Mouse (Mus musculus): ENCODE results near the gene Omg.

The Omg gene

DNA sequence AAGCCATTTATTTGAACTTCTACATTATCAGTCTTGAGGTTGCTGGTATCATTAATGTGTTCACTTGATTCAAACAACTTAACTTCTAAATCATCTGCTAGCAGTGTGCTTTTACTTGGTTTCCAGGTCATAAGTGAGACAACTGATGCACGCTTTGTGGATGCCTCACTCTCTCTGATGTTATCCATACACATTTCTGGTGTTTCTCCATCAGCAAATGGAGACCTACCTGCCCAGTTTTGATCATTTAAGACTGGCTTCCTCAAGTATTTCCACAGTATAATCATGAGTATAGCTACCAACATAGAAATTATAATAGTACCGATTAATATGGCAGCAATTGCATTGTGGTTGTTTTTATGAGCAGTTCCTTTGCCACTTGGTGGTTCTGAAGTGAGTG lies 11.9 kb upstream of the Omg start:
- DNase-seq (ENCODE audit: low spot score in 2 of 2), result no peak

DNA sequence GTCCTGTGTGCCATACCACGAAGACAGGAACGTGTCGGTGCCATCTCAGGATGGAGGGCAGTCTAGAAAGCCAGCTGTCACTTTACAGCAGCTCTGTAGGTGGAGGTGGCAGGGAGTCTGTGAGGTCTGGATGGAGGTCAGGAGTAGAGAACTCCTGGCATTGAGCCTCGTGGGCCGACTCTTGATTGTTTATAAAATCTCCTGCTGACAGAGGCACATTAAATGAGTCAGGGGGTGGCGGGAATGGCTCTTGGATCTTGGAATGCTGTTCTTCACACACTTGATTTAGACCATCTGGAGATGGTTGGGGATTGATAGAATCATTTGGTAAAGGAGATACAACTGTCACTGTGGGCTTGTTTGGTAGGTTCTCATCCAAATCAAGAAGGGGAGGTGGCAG lies 11.4 kb upstream of the Omg start:
- DNase-seq (ENCODE audit: low spot score in 2 of 2), result no peak

DNA sequence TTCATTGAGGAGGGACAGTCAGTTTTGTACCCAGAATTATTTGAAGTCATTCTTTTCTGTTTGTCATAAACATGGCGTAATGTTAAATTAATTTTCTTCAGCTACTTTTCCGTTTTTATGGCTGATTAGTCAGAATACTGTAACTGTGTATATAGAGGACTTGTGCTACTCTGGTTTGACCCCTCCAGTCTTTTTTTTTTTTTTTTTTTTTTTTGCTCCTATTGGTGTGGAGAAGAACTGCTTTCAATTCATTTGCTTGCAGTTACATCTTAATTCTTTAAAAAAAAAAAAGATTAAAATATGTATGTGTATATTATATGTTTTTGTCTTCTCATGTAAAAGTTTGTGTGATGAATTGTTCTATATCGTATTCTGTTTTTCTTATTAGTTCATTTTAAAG lies 8.1 kb upstream of the Omg start:
- DNase-seq (ENCODE audit: low spot score in 2 of 2), result no peak

- no peak for DNase-seq (ENCODE audit: low spot score in 2 of 2)
Measured at GRCm38 (mm10) chr11:79504506-79504905, 622 bp upstream of the Omg start.

GRCm38 (mm10) chr11:79502917-79503316 lies 967 bp downstream of the Omg start:
- DNase-seq (ENCODE audit: low spot score in 2 of 2), result no peak

- DNase-seq (ENCODE audit: low spot score in 2 of 2), result no peak
Measured at GRCm38 (mm10) chr11:79494976-79495800, 8.7 kb downstream of the Omg start.

DNA sequence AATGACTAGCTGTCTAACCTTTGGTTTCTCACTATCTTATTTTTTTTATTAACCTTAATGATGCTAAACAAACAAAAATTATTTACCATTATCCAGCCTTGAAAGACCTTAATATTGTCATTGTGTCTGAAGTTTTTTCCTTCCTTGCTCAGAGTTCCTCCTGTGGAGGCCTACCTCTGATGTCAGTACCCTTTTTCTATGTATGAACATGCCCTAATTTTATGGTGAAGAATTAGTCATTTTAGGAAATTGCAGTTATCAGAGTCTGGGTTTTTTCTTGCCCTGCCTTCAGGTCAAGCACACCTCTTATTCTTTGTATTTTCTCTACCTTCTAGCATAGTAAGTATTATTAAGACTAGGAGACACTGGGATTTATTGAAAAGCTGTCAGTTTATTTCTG lies 19.2 kb downstream of the Omg start:
- no peak for DNase-seq (ENCODE audit: low spot score in 2 of 2)

DNA sequence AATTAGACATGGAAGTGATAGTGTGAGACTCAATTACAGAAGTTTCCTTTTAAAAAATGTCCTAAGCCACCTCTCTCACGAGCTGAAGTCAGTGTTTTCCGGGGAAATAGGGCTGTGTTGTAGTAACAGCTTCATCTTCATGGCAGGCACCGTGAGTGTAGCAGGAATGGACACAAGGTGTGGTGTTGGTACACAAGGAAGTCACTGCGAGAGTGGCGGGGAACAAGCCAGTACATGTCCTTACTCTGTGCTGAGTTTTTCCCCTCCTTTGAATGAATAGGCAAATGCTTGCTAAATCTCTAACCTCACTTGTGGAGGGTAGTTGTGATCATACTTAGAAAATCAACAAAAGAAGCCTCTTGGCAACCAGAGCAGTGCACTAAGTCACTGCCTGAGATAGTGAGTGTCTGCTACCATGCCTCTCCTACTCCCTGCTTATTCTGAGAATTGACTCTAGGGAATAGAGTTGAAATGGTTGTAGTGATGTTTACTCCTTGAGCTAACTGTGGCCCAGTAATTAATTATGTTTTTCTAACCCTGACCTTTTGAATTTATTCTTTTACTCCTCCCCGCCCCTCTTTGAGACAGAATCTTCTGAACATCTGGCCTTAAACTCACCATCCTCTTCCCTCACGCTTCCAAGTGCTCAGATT lies 19.9 kb downstream of the Omg start:
- DNase-seq (ENCODE audit: low spot score in 2 of 2), result no peak

- DNase-seq (ENCODE audit: low spot score in 2 of 2), result no peak
Measured at GRCm38 (mm10) chr11:79483392-79483791, 20.5 kb downstream of the Omg start.

- DNase-seq (ENCODE audit: low spot score in 2 of 2), result no peak
Measured at GRCm38 (mm10) chr11:79468097-79468496, 35.8 kb downstream of the Omg start.

- DNase-seq (ENCODE audit: low spot score in 2 of 2), result no peak
Measured at GRCm38 (mm10) chr11:79460756-79461450, 43.0 kb downstream of the Omg start.

GRCm38 (mm10) chr11:79459846-79460245 lies 44.0 kb downstream of the Omg start:
- DNase-seq (ENCODE audit: low spot score in 2 of 2), result no peak

DNA sequence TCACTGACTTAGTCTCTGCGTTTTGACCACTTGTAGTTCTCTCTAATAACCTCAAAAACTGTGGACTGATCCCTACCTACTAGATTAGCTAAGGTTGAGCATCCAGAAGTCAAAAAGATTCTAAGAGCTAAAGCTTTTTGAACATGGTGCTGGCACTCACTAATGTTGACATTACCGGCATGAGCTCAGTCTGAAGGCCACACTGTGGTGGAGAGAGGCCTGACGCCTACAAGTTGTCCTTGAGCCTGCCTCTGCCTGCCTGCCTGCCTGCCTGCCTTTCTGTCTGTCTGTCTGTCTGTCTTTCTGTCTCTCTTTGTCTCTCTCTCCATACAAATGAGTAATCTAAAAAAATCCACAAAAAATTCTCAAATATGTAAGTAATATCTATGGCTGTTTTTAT lies 46.0 kb downstream of the Omg start:
- DNase-seq (ENCODE audit: low spot score in 2 of 2), result no peak

- no peak for DNase-seq (ENCODE audit: low spot score in 2 of 2)
Measured at GRCm38 (mm10) chr11:79452966-79453365, 50.9 kb downstream of the Omg start.
